Mouse (Mus musculus): ENCODE results near the gene Slc45a1. TPM values are rescaled to one million over a fixed set of nuclear protein-coding genes. Genes with fewer than 3 reads are reported as not detected.

Slc45a1 gene
- polyA plus RNA-seq, 1 experiment, result not detected

- H3K9me3 ChIP-seq, result no peaks in the 10 kb centered on the region
- H3K36me3 ChIP-seq (replicated peaks; ENCODE audit: low read length), result peaks cover 2% of the 10 kb centered on the region
- TF ChIP-seq GATA1 (IDR thresholded peaks at IDR 0.05; ENCODE audit: borderline replicate concordance, low read length) (no peak), FLI1 (IDR thresholded peaks at IDR 0.05; ENCODE audit: low read length) (no peak)
- peaks cover 80% of the 10 kb centered on the region for H3K4me1 ChIP-seq
- H3K27me3 ChIP-seq (replicated peaks), result no peaks in the 10 kb centered on the region
- H3K4me3 ChIP-seq (replicated peaks), result no peak overlapping the region
Measured at GRCm38 (mm10) chr4:150585800-150586199, 66.2 kb downstream of the Slc45a1 start.

- Histone ChIP-seq H3K36me3 (replicated peaks; ENCODE audit: low read length) (peaks cover 4% of the 10 kb centered on the region), H3K4me3 (replicated peaks) (no peak overlapping the region), H3K9me3 (no peaks in the 10 kb centered on the region), H3K4me1 (peaks cover 69% of the 10 kb centered on the region), H3K27me3 (replicated peaks) (no peaks in the 10 kb centered on the region)
- no peak for TF ChIP-seq FLI1 (IDR thresholded peaks at IDR 0.05; ENCODE audit: low read length)
- TF ChIP-seq GATA1 (IDR thresholded peaks at IDR 0.05; ENCODE audit: borderline replicate concordance, low read length), result no peak
Measured at GRCm38 (mm10) chr4:150583777-150584135, 68.2 kb downstream of the Slc45a1 start.

- Histone ChIP-seq H3K27me3 (replicated peaks) (no peaks in the 10 kb centered on the region), H3K4me3 (replicated peaks) (peak overlapping the region; percentile 12), H3K4me1 (peaks cover 68% of the 10 kb centered on the region), H3K36me3 (replicated peaks; ENCODE audit: low read length) (peaks cover 4% of the 10 kb centered on the region), H3K9me3 (no peaks in the 10 kb centered on the region)
- TF ChIP-seq GATA1 (IDR thresholded peaks at IDR 0.05; ENCODE audit: borderline replicate concordance, low read length) (no peak), FLI1 (IDR thresholded peaks at IDR 0.05; ENCODE audit: low read length) (no peak)
Measured at GRCm38 (mm10) chr4:150582966-150583776, 68.8 kb downstream of the Slc45a1 start.

- Histone ChIP-seq H3K27me3 (replicated peaks) (no peaks in the 10 kb centered on the region), H3K4me3 (replicated peaks) (no peak overlapping the region), H3K9me3 (no peaks in the 10 kb centered on the region), H3K36me3 (replicated peaks; ENCODE audit: low read length) (peaks cover 9% of the 10 kb centered on the region), H3K4me1 (peaks cover 61% of the 10 kb centered on the region)
- TF ChIP-seq FLI1 (IDR thresholded peaks at IDR 0.05; ENCODE audit: low read length) (no peak), GATA1 (IDR thresholded peaks at IDR 0.05; ENCODE audit: borderline replicate concordance, low read length) (no peak)
Measured at GRCm38 (mm10) chr4:150581931-150582723, 69.8 kb downstream of the Slc45a1 start.

Other genes starting within 250 kb of the Slc45a1 start
- gene Errfi1, start 201.7 kb upstream of the Slc45a1 start, polyA plus RNA-seq (2012; ENCODE audit: insufficient read depth, low replicate concordance), result 0.06 TPM in 1 of 2 replicates, not detected in the other

Measured in megakaryocyte, embryonic 14.5 days (primary cell).